Mouse (Mus musculus) forebrain, embryonic 11.5 days (tissue): ENCODE measurements around the gene Phf21b. TPM values are rescaled to one million over a fixed set of nuclear protein-coding genes. Genes with fewer than 3 reads are reported as not detected.

Source experiments
- ATAC-seq: fragments of 200-750 bp; cut with Nextera tagmentation; replicated peaks from 2 replicates; pipeline ENCODE4 v1.8.0; 2017; ENCODE audit warnings: moderate TSS enrichment; ENCODE audit not compliant: low FRiP score
- DNase-seq: peaks from one replicate; pipeline ENCODE4 v3.0.0-alpha.2; 2017; ENCODE audit warnings: low spot score
- H3K27ac ChIP-seq: fragments of 300-500 bp; sonication (generic); 2 replicates; pipeline ENCODE4 v1.5.1; 2014; ENCODE audit warnings: low read depth, low read length
- H3K27me3 ChIP-seq: fragments of 300-500 bp; sonication (generic); 2 replicates; pipeline ENCODE4 v1.6.1; 2014; ENCODE audit warnings: mild to moderate bottlenecking, low read length, mixed read lengths; ENCODE audit not compliant: control insufficient read depth, insufficient read depth
- H3K36me3 ChIP-seq: fragments of 300-500 bp; sonication (generic); 2 replicates; pipeline ENCODE4 v1.6.1; 2014; ENCODE audit warnings: mild to moderate bottlenecking, low read length, moderate library complexity, mixed read lengths; ENCODE audit not compliant: control insufficient read depth, insufficient read depth
- H3K4me1 ChIP-seq: fragments of 300-500 bp; sonication (generic); replicated peaks from 2 replicates; pipeline ENCODE4 v1.6.1; 2014; ENCODE audit warnings: low read length, mixed read lengths; ENCODE audit not compliant: control insufficient read depth, insufficient read depth
- H3K4me2 ChIP-seq: fragments of 300-500 bp; sonication (generic); 2 replicates; pipeline ENCODE4 v1.6.1; 2014; ENCODE audit warnings: low read depth, mild to moderate bottlenecking, low read length, moderate library complexity, mixed read lengths; ENCODE audit not compliant: severe bottlenecking
- H3K4me3 ChIP-seq: fragments of 300-500 bp; sonication (generic); 2 replicates; pipeline ENCODE4 v1.5.1; 2014; ENCODE audit warnings: low read depth, low read length
- H3K9ac ChIP-seq: fragments of 300-500 bp; sonication (generic); 2 replicates; pipeline ENCODE4 v1.6.1; 2014; ENCODE audit warnings: low read length
- H3K9me3 ChIP-seq: fragments of 300-500 bp; sonication (generic); 2 replicates; pipeline ENCODE4 v1.6.1; 2016; ENCODE audit warnings: low read length, mixed read lengths; ENCODE audit not compliant: control insufficient read depth
- WGBS: fragments of 180-500 bp; shearing (Covaris S2); extraction: QIAGEN DNeasy Blood & Tissue Kit; methylation state at CpG from one replicate; pipeline ENCODE4 v1.1.7; 2014; 5-methylcytosine and 5-hydroxymethylcytosine counted together
- polyA plus RNA-seq: library from polyadenylated mRNA; unstranded; fragments of >200 nt; fragmentation: Nextera tagmentation; extraction: Ambion mirVana; gene quantifications from 2 replicates; pipeline ENCODE4 v1.2.1, GENCODE M21; 2014

Phf21b gene
- polyA plus RNA-seq, 1 experiment from 2014 or later, result 26.6 TPM

- Histone ChIP-seq H3K9me3 (no peaks in the 10 kb centered on the region), H3K4me1 (peaks cover 22% of the 10 kb centered on the region), H3K4me2 (no peak overlapping the region), H3K27me3 (no peaks in the 10 kb centered on the region), H3K4me3 (no peak overlapping the region), H3K9ac (no peak overlapping the region), H3K36me3 (no peaks in the 10 kb centered on the region; the same call in 1 of the 2 replicates), H3K27ac (no peak overlapping the region)
- 87% methylated on average over 3 of the region's 3 CpGs for WGBS
- no peak for DNase-seq
- no peak for ATAC-seq
These were observed 16.3 kb downstream of the Phf21b start for GRCm38 (mm10) chr15:84839521-84839920.

GRCm38 (mm10) chr15:84837896-84838295 is 18.0 kb downstream of the Phf21b start:
- DNase-seq (no peak), ATAC-seq (no peak)
- 88% methylated on average over 6 of the region's 6 CpGs for WGBS
- Histone ChIP-seq H3K27me3 (no peaks in the 10 kb centered on the region), H3K4me2 (no peak overlapping the region), H3K4me1 (peaks cover 15% of the 10 kb centered on the region), H3K4me3 (no peak overlapping the region), H3K9ac (no peak overlapping the region), H3K36me3 (no peaks in the 10 kb centered on the region; the same call in 1 of the 2 replicates), H3K27ac (no peak overlapping the region), H3K9me3 (no peaks in the 10 kb centered on the region)

GRCm38 (mm10) chr15:84829416-84829815 is 26.4 kb downstream of the Phf21b start:
- DNase-seq (peak; percentile 89), ATAC-seq (0 out of 2 replicates have a peak, but pooled peaks have one; percentile 53)
- Histone ChIP-seq H3K36me3 (no peaks in the 10 kb centered on the region), H3K9ac (no peak overlapping the region), H3K27ac (no peak overlapping the region), H3K4me1 (peaks cover 14% of the 10 kb centered on the region), H3K9me3 (no peaks in the 10 kb centered on the region), H3K4me3 (no peak overlapping the region), H3K27me3 (no peaks in the 10 kb centered on the region), H3K4me2 (no peak overlapping the region)
- WGBS, result 16% methylated on average over 15 of the region's 15 CpGs

- H3K4me1 ChIP-seq, result peaks cover 14% of the 10 kb centered on the region
- H3K9me3 ChIP-seq, result no peaks in the 10 kb centered on the region
These were observed 27.2 kb downstream of the Phf21b start for GRCm38 (mm10) chr15:84828603-84829002.

GRCm38 (mm10) chr15:84823086-84823485 is 32.8 kb downstream of the Phf21b start:
- 96% methylated on average over 4 of the region's 4 CpGs for WGBS
- ATAC-seq (no peak), DNase-seq (no peak)
- Histone ChIP-seq H3K4me3 (no peak overlapping the region), H3K36me3 (no peaks in the 10 kb centered on the region), H3K4me2 (no peak overlapping the region), H3K9me3 (no peaks in the 10 kb centered on the region), H3K9ac (no peak overlapping the region), H3K4me1 (no peaks in the 10 kb centered on the region), H3K27ac (no peak overlapping the region), H3K27me3 (no peaks in the 10 kb centered on the region)

More at GRCm38 (mm10) chr15:84828603-84829002, 27.2 kb downstream of the Phf21b start:
- ATAC-seq (no peak), DNase-seq (no peak)
- Histone ChIP-seq H3K27ac (no peak overlapping the region), H3K36me3 (no peaks in the 10 kb centered on the region), H3K4me3 (no peak overlapping the region), H3K9ac (no peak overlapping the region), H3K4me2 (no peak overlapping the region), H3K27me3 (no peaks in the 10 kb centered on the region)
- WGBS, result 89% methylated on average over 12 of the region's 12 CpGs

GRCm38 (mm10) chr15:84820811-84821210 is 35.0 kb downstream of the Phf21b start:
- ATAC-seq (no peak), DNase-seq (no peak)
- no peaks in the 10 kb centered on the region for H3K9me3 ChIP-seq
- H3K4me1 ChIP-seq, result no peaks in the 10 kb centered on the region
- no peaks in the 10 kb centered on the region for H3K27me3 ChIP-seq
- no peak overlapping the region for H3K9ac ChIP-seq
- no peaks in the 10 kb centered on the region for H3K36me3 ChIP-seq
- H3K27ac ChIP-seq, result no peak overlapping the region
- no peak overlapping the region for H3K4me2 ChIP-seq
- H3K4me3 ChIP-seq, result no peak overlapping the region
- WGBS, result 93% methylated on average over 4 of the region's 4 CpGs

GRCm38 (mm10) chr15:84818284-84818683 is 37.6 kb downstream of the Phf21b start:
- Histone ChIP-seq H3K9ac (no peak overlapping the region), H3K4me2 (no peak overlapping the region), H3K4me3 (no peak overlapping the region), H3K36me3 (no peaks in the 10 kb centered on the region), H3K27ac (no peak overlapping the region), H3K9me3 (no peaks in the 10 kb centered on the region), H3K4me1 (no peaks in the 10 kb centered on the region), H3K27me3 (no peaks in the 10 kb centered on the region)
- no peak for ATAC-seq
- no peak for DNase-seq
- WGBS, result 77% methylated on average over 11 of the region's 11 CpGs

- Histone ChIP-seq H3K27ac (no peak overlapping the region), H3K9ac (no peak overlapping the region), H3K27me3 (no peaks in the 10 kb centered on the region), H3K4me2 (no peak overlapping the region), H3K4me3 (no peak overlapping the region), H3K36me3 (no peaks in the 10 kb centered on the region), H3K4me1 (no peaks in the 10 kb centered on the region), H3K9me3 (no peaks in the 10 kb centered on the region)
- ATAC-seq (no peak), DNase-seq (no peak)
- 88% methylated on average over 3 of the region's 3 CpGs for WGBS
These were observed 38.3 kb downstream of the Phf21b start for GRCm38 (mm10) chr15:84817589-84817988.

GRCm38 (mm10) chr15:84815171-84815570 is 40.7 kb downstream of the Phf21b start:
- Histone ChIP-seq H3K27ac (no peak overlapping the region), H3K4me2 (no peak overlapping the region)

More at GRCm38 (mm10) chr15:84815171-84815570, 40.7 kb downstream of the Phf21b start:
- Histone ChIP-seq H3K4me3 (no peak overlapping the region), H3K27me3 (no peaks in the 10 kb centered on the region), H3K9me3 (no peaks in the 10 kb centered on the region), H3K4me1 (no peaks in the 10 kb centered on the region), H3K36me3 (no peaks in the 10 kb centered on the region), H3K9ac (no peak overlapping the region)
- no peak for DNase-seq
- no peak for ATAC-seq
- 48% methylated on average over 4 of the region's 4 CpGs for WGBS
